In the genomic region with DNA sequence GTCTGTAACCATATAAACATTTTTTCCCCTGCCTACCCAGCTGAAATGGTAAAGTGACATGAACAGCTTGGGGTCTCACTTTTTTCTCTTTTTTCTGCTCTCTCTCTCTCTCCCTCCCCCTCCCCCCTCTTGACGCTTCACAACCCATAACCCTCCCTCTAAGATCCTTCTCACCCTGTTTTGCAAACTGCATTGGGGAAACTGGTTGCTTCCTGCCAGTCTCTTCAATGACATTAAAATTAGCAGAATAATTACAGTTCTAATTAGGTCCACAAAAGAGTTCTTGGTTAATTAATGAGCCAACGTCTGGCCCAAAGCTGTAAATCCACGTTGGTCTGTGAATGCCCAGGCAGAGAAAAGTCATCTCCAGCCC, we compare ENCODE assay signal across 9 mouse cellular contexts.
A peak's percentile ranks its signal among the peaks of the same experiment; 100 is the strongest.
DNase-seq lines count a peak whose midpoint lies in the region; ATAC-seq and TF ChIP-seq lines count a peak whose summit lies in the region.
"Had no signal": no experiment of that assay in that cellular context is flagged by ENCODE, and none has a peak within 500 bp of the region (broad histone marks: within the 10 kb centered on the region; RNA-seq: fewer than 3 reads in every experiment).

No protein-coding gene starts in this region.

- no peaks in the 10 kb centered on the region for H3K27me3 ChIP-seq in heart, embryonic 10.5 days (ENCODE audit: insufficient read depth, poor library complexity, severe bottlenecking)
- no peaks in the 10 kb centered on the region; the same call in 1 of the 2 replicates for H3K27me3 ChIP-seq in liver, embryonic 11.5 days (replicated peaks; ENCODE audit: control insufficient read depth, insufficient read depth, low read length)
- H3K27me3 ChIP-seq in stomach, postnatal 0 days (ENCODE audit: control insufficient read depth, insufficient read depth, low read length), result no peaks in the 10 kb centered on the region

- H3K9ac ChIP-seq in liver, embryonic 11.5 days (ENCODE audit: low read depth, low read length), result peak overlapping the region; percentile 75
- H3K9ac ChIP-seq in stomach, postnatal 0 days (ENCODE audit: low read length), result peak overlapping the region; percentile 74

- H3K27ac ChIP-seq in heart, embryonic 10.5 days, result peak overlapping the region; percentile 90
- H3K27ac ChIP-seq in liver, embryonic 11.5 days (ENCODE audit: low read depth, low read length), result peak overlapping the region; percentile 16; the same call in 1 of the 2 replicates
- H3K27ac ChIP-seq in stomach, postnatal 0 days (replicated peaks), result peak overlapping the region; percentile 89

- WGBS in heart, embryonic 10.5 days, result 0% methylated on average over 3 of the region's 3 CpGs
- WGBS in liver, embryonic 11.5 days, result 0% methylated on average over 3 of the region's 3 CpGs
- 1% methylated on average over 3 of the region's 3 CpGs for WGBS in stomach, postnatal 0 days

- peaks cover 40% of the 10 kb centered on the region for H3K4me1 ChIP-seq in heart, embryonic 10.5 days
- peaks cover 14% of the 10 kb centered on the region; the same call in 1 of the 2 replicates for H3K4me1 ChIP-seq in liver, embryonic 11.5 days (replicated peaks; ENCODE audit: control insufficient read depth, insufficient read depth, low read length)
- H3K4me1 ChIP-seq in stomach, postnatal 0 days (replicated peaks; ENCODE audit: control insufficient read depth, insufficient read depth), result no peaks in the 10 kb centered on the region

- peaks cover 13% of the 10 kb centered on the region; the same call in 1 of the 2 replicates for H3K36me3 ChIP-seq in heart, embryonic 10.5 days
- H3K36me3 ChIP-seq in liver, embryonic 11.5 days (ENCODE audit: control insufficient read depth, insufficient read depth, low read length), result no peaks in the 10 kb centered on the region
- no peaks in the 10 kb centered on the region for H3K36me3 ChIP-seq in stomach, postnatal 0 days (ENCODE audit: control insufficient read depth, insufficient read depth, low read length)

- peak overlapping the region; percentile 90 for H3K4me2 ChIP-seq in liver, embryonic 11.5 days
- peak overlapping the region; percentile 82 for H3K4me2 ChIP-seq in stomach, postnatal 0 days (replicated peaks; ENCODE audit: low read depth)

- no peaks in the 10 kb centered on the region for H3K9me3 ChIP-seq in heart, embryonic 10.5 days
- no peaks in the 10 kb centered on the region for H3K9me3 ChIP-seq in liver, embryonic 11.5 days (ENCODE audit: control insufficient read depth, low read length)
- H3K9me3 ChIP-seq in stomach, postnatal 0 days (ENCODE audit: control insufficient read depth, low read length), result no peaks in the 10 kb centered on the region

- DNase-seq in heart, embryonic 10.5 days (ENCODE audit: low spot score), result no peak
- DNase-seq in heart, adult 11 months, result no peak
- DNase-seq in thymus, postnatal 0 days (ENCODE audit: low spot score), result peak; percentile 9
- DNase-seq in thymus, postnatal 36 days, result no peak
- no peak for DNase-seq in liver, embryonic 11.5 days (ENCODE audit: low spot score)
- DNase-seq in stomach, postnatal 0 days (ENCODE audit: low spot score), result no peak
- no peak for DNase-seq in left cerebral cortex, postnatal 36 days (ENCODE audit: low spot score in 2 of 2)
- DNase-seq in ovary, adult 18-20 months (ENCODE audit: low spot score), result no peak
- DNase-seq: cerebellum, adult 8-10 months had no signal

- intact Hi-C loops in left cerebral cortex, postnatal 36 days (cut with DNase I), result no loop called here

- no peak for ATAC-seq in liver, embryonic 11.5 days (replicated peaks; ENCODE audit: low FRiP score)
- no peak for ATAC-seq in stomach, postnatal 0 days (ENCODE audit: low FRiP score, low TSS enrichment)

- H3K4me3 ChIP-seq in heart, embryonic 10.5 days, result peak overlapping the region; percentile 80
- H3K4me3 ChIP-seq in liver, embryonic 11.5 days (ENCODE audit: low read depth, low read length), result peak overlapping the region; percentile 70
- peak overlapping the region; percentile 55 for H3K4me3 ChIP-seq in stomach, postnatal 0 days (ENCODE audit: low read depth, low read length)

- TF ChIP-seq EP300 in stomach, postnatal 0 days (optimal IDR thresholded peaks at IDR 0.05), result no peak

- TF ChIP-seq CTCF in stomach, postnatal 0 days (IDR thresholded peaks at IDR 0.05; ENCODE audit: low read depth), result no peak

Comparison
In these comparisons a context has a peak if more than half of its experiments do, and no peak if none do; other contexts are left out.
1. H3K27ac ChIP-seq: peak in every context shown above with its lines; median percentile 90 in heart, embryonic 10.5 days; 89 in stomach, postnatal 0 days; 16 in liver, embryonic 11.5 days.